Mouse (Mus musculus) kidney, adult 8-10 months (tissue): ENCODE results near the gene Ece1.
"Not testable (repeated sequence)": the region's sequence is repeated elsewhere in the genome, so short reads cannot be mapped to it uniquely, and the experiment has no call there.

Experiments
- DNase-seq, 2 experiments: peaks; one replicate each; pipeline ENCODE4 v3.0.0; 2022

The Ece1 gene

GRCm38 (mm10) chr4:137945376-137945775 lies 83.3 kb downstream of the Ece1 start:
- DNase-seq: no peak

- DNase-seq: no peak
Observed at GRCm38 (mm10) chr4:137946419-137946818, 84.4 kb downstream of the Ece1 start.

GRCm38 (mm10) chr4:137952840-137953239 lies 90.8 kb downstream of the Ece1 start:
- peak; percentile 53 to 78 for DNase-seq

GRCm38 (mm10) chr4:137954184-137954583 lies 92.1 kb downstream of the Ece1 start:
- DNase-seq: no peak

GRCm38 (mm10) chr4:137954926-137955396 lies 92.9 kb downstream of the Ece1 start:
- DNase-seq: peak; percentile 17 to 35

GRCm38 (mm10) chr4:137956260-137956659 lies 94.2 kb downstream of the Ece1 start:
- no peak for DNase-seq

GRCm38 (mm10) chr4:137959889-137960665 lies 98.0 kb downstream of the Ece1 start:
- DNase-seq: no peak

GRCm38 (mm10) chr4:137960757-137961156 lies 98.7 kb downstream of the Ece1 start:
- DNase-seq: no peak

GRCm38 (mm10) chr4:137962643-137963350 lies 100.8 kb downstream of the Ece1 start:
- DNase-seq: no peak

- no peak for DNase-seq
Observed at GRCm38 (mm10) chr4:137963431-137963830, 101.4 kb downstream of the Ece1 start.

- peak; percentile 61 to 87 for DNase-seq
Observed at GRCm38 (mm10) chr4:137963881-137964584, 102.0 kb downstream of the Ece1 start.

GRCm38 (mm10) chr4:137964585-137964930 lies 102.5 kb downstream of the Ece1 start:
- no peak for DNase-seq

GRCm38 (mm10) chr4:137968203-137968602 lies 106.2 kb downstream of the Ece1 start:
- peak; percentile 59 to 80 for DNase-seq

- DNase-seq: not testable (repeated sequence)
Observed at GRCm38 (mm10) chr4:137970623-137971199, 108.7 kb downstream of the Ece1 start.

GRCm38 (mm10) chr4:137974856-137975432 lies 112.9 kb downstream of the Ece1 start:
- not testable (repeated sequence) for DNase-seq

- DNase-seq: not testable (repeated sequence)
Observed at GRCm38 (mm10) chr4:137979066-137979644, 117.1 kb downstream of the Ece1 start.

- no peak for DNase-seq
Observed at GRCm38 (mm10) chr4:137982869-137983268, 120.8 kb downstream of the Ece1 start.

GRCm38 (mm10) chr4:137984212-137984611 lies 122.2 kb downstream of the Ece1 start:
- DNase-seq: peak in 1 of 2 experiments; percentile 44

GRCm38 (mm10) chr4:137984746-137985145 lies 122.7 kb downstream of the Ece1 start:
- no peak for DNase-seq

- DNase-seq: no peak
Observed at GRCm38 (mm10) chr4:137989426-137989825, 127.4 kb downstream of the Ece1 start.

- DNase-seq: no peak
Observed at GRCm38 (mm10) chr4:137990433-137990832, 128.4 kb downstream of the Ece1 start.

GRCm38 (mm10) chr4:137991240-137991639 lies 129.2 kb downstream of the Ece1 start:
- DNase-seq: no peak
